Mouse (Mus musculus): ENCODE data around the gene Zfp266. TPM values are rescaled to one million over a fixed set of nuclear protein-coding genes. Genes with fewer than 3 reads are reported as not detected.
"Not testable (repeated sequence)": the region's sequence is repeated elsewhere in the genome, so short reads cannot be mapped to it uniquely, and the experiment has no call there.

The Zfp266 gene
- 80.5 and 96.4 TPM in 2 replicates for polyA plus RNA-seq (2014; fragmentation: Nextera tagmentation; extraction: Ambion mirVana)

- peak; percentile 95 for ATAC-seq (ENCODE audit: low FRiP score, low TSS enrichment)
- under 1% methylated on average over 46 of the region's 46 CpGs for WGBS
- Histone ChIP-seq H3K36me3 (ENCODE audit: control insufficient read depth, insufficient read depth, low read length) (peaks cover 18% of the 10 kb centered on the region; the same call in 1 of the 2 replicates), H3K27ac (ENCODE audit: low read depth, low read length) (peak within 1 kb of the TSS; percentile 98), H3K27me3 (ENCODE audit: control insufficient read depth, insufficient read depth, low read length) (no peaks in the 10 kb centered on the region), H3K9me3 (ENCODE audit: control insufficient read depth, low read length) (no peaks in the 10 kb centered on the region), H3K4me3 (ENCODE audit: low read length) (peak within 1 kb of the TSS; percentile 72), H3K9ac (ENCODE audit: low read depth, low read length) (peak within 1 kb of the TSS; percentile 86), H3K4me2 (replicated peaks; ENCODE audit: low read depth, low read length) (peak within 1 kb of the TSS; percentile 75), H3K4me1 (ENCODE audit: control insufficient read depth, insufficient read depth, low read length) (peaks cover 12% of the 10 kb centered on the region; the same call in 1 of the 2 replicates)
Observed at GRCm38 (mm10) chr9:20521306-20521957, at the start of gene Zfp266. Zfp266 (minus strand) TSS chr9:20521417.

GRCm38 (mm10) chr9:20565326-20566030 lies 44.3 kb upstream of the Zfp266 start:
- 81% methylated on average over 3 of the region's 3 CpGs for WGBS
- H3K4me1 ChIP-seq (ENCODE audit: control insufficient read depth, insufficient read depth, low read length); H3K4me3 ChIP-seq (ENCODE audit: low read length); ATAC-seq (ENCODE audit: low FRiP score, low TSS enrichment); H3K9me3 ChIP-seq (ENCODE audit: control insufficient read depth, low read length); H3K4me2 ChIP-seq (replicated peaks; ENCODE audit: low read depth, low read length); H3K27me3 ChIP-seq (ENCODE audit: control insufficient read depth, insufficient read depth, low read length); H3K27ac ChIP-seq (ENCODE audit: low read depth, low read length); H3K36me3 ChIP-seq (ENCODE audit: control insufficient read depth, insufficient read depth, low read length); H3K9ac ChIP-seq (ENCODE audit: low read depth, low read length): not testable (repeated sequence)

- Histone ChIP-seq H3K4me3 (ENCODE audit: low read length) (no peak overlapping the region), H3K9me3 (ENCODE audit: control insufficient read depth, low read length) (no peaks in the 10 kb centered on the region), H3K9ac (ENCODE audit: low read depth, low read length) (no peak overlapping the region), H3K36me3 (ENCODE audit: control insufficient read depth, insufficient read depth, low read length) (no peaks in the 10 kb centered on the region), H3K4me2 (replicated peaks; ENCODE audit: low read depth, low read length) (no peak overlapping the region), H3K27ac (ENCODE audit: low read depth, low read length) (no peak overlapping the region), H3K4me1 (ENCODE audit: control insufficient read depth, insufficient read depth, low read length) (no peaks in the 10 kb centered on the region), H3K27me3 (ENCODE audit: control insufficient read depth, insufficient read depth, low read length) (no peaks in the 10 kb centered on the region)
- no peak for ATAC-seq (ENCODE audit: low FRiP score, low TSS enrichment)
- WGBS = 84% methylated on average over 5 of the region's 5 CpGs
Observed at GRCm38 (mm10) chr9:20562177-20562576, 41.0 kb upstream of the Zfp266 start.

DNA sequence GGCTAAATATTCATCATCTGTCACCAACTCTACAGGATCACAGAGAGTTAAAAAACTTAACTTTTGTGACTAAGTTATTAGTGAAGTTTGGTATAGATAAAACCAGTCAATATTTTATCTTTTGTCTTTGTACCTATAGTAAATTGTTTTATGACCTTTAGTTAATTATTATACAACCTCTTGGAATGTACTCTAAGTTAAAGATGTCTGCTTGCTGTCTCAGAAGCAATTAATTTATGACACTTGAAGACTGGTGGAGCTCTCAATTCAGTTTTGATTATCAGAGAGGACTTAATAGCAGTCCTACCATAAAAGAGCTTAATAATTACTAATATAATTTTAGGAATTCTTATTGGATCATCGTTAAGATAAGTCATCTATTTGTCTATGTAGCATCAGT lies 31.5 kb upstream of the Zfp266 start:
- Histone ChIP-seq H3K27me3 (ENCODE audit: control insufficient read depth, insufficient read depth, low read length) (no peaks in the 10 kb centered on the region), H3K27ac (ENCODE audit: low read depth, low read length) (no peak overlapping the region), H3K4me3 (ENCODE audit: low read length) (no peak overlapping the region), H3K9ac (ENCODE audit: low read depth, low read length) (no peak overlapping the region), H3K4me1 (ENCODE audit: control insufficient read depth, insufficient read depth, low read length) (no peaks in the 10 kb centered on the region), H3K9me3 (ENCODE audit: control insufficient read depth, low read length) (no peaks in the 10 kb centered on the region), H3K4me2 (replicated peaks; ENCODE audit: low read depth, low read length) (no peak overlapping the region), H3K36me3 (ENCODE audit: control insufficient read depth, insufficient read depth, low read length) (no peaks in the 10 kb centered on the region)
- no peak for ATAC-seq (ENCODE audit: low FRiP score, low TSS enrichment)
- 68% methylated on average over 1 of the region's 1 CpGs for WGBS

DNA sequence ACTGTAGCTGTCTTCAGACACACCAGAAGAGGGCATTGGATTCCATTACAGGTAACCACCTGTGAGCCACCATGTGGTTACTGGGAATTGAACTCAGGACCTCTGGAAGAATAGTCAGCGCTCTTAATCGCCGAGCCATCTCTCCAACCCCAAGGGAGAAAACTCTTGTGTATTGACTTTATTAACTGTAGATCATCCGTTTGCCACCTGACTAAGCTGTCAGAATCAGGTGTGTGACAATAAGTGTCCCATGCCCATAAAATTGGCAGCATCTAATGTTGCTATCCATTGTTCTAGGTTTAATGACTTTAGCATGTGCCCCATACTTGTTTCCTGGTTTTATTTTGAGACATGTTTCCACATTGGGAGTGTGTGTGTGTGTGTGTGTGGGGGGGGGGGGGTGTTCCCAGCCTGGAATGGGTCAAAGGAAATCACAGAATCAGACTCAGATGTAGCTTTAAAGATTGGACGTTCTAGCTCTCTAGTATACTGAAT lies 30.6 kb upstream of the Zfp266 start:
- no peaks in the 10 kb centered on the region for H3K4me1 ChIP-seq (ENCODE audit: control insufficient read depth, insufficient read depth, low read length)
- no peaks in the 10 kb centered on the region for H3K9me3 ChIP-seq (ENCODE audit: control insufficient read depth, low read length)
- no peak overlapping the region for H3K9ac ChIP-seq (ENCODE audit: low read depth, low read length)
- no peak overlapping the region for H3K27ac ChIP-seq (ENCODE audit: low read depth, low read length)
- H3K36me3 ChIP-seq (ENCODE audit: control insufficient read depth, insufficient read depth, low read length) = no peaks in the 10 kb centered on the region
- no peak overlapping the region for H3K4me3 ChIP-seq (ENCODE audit: low read length)
- H3K27me3 ChIP-seq (ENCODE audit: control insufficient read depth, insufficient read depth, low read length) = no peaks in the 10 kb centered on the region
- ATAC-seq (ENCODE audit: low FRiP score, low TSS enrichment) = no peak
- no peak overlapping the region for H3K4me2 ChIP-seq (replicated peaks; ENCODE audit: low read depth, low read length)
- WGBS = 57% methylated on average over 5 of the region's 5 CpGs

DNA sequence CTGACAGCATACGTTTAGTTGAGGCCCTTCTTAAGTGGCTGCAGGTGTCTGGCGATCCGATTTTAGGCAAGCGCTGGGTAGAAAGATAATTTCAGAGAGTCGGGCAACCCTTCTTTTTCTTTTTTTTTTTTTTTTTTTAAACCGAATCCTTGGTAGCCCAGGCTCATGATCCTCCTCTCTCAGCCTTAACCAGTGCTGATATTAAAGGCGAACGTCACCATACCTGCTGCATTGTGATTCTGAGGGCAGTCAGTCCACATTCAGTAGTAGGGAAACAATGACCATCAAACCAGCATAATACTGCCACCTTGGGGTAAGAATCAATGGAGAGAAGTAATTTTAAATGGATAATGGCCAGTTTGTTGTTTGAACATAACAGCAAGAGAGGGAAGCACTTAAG lies 23.9 kb upstream of the Zfp266 start:
- peak overlapping the region; percentile 78 for H3K4me2 ChIP-seq (replicated peaks; ENCODE audit: low read depth, low read length)
- H3K9me3 ChIP-seq (ENCODE audit: control insufficient read depth, low read length) = no peaks in the 10 kb centered on the region
- peak overlapping the region; percentile 44 for H3K4me3 ChIP-seq (ENCODE audit: low read length)
- ATAC-seq (ENCODE audit: low FRiP score, low TSS enrichment) = no peak
- 24% methylated on average over 8 of the region's 8 CpGs for WGBS
- peak overlapping the region; percentile 74 for H3K27ac ChIP-seq (ENCODE audit: low read depth, low read length)
- H3K27me3 ChIP-seq (ENCODE audit: control insufficient read depth, insufficient read depth, low read length) = no peaks in the 10 kb centered on the region
- H3K36me3 ChIP-seq (ENCODE audit: control insufficient read depth, insufficient read depth, low read length) = no peaks in the 10 kb centered on the region
- H3K4me1 ChIP-seq (ENCODE audit: control insufficient read depth, insufficient read depth, low read length) = peaks cover 4% of the 10 kb centered on the region; the same call in 1 of the 2 replicates
- peak overlapping the region; percentile 60 for H3K9ac ChIP-seq (ENCODE audit: low read depth, low read length)

DNA sequence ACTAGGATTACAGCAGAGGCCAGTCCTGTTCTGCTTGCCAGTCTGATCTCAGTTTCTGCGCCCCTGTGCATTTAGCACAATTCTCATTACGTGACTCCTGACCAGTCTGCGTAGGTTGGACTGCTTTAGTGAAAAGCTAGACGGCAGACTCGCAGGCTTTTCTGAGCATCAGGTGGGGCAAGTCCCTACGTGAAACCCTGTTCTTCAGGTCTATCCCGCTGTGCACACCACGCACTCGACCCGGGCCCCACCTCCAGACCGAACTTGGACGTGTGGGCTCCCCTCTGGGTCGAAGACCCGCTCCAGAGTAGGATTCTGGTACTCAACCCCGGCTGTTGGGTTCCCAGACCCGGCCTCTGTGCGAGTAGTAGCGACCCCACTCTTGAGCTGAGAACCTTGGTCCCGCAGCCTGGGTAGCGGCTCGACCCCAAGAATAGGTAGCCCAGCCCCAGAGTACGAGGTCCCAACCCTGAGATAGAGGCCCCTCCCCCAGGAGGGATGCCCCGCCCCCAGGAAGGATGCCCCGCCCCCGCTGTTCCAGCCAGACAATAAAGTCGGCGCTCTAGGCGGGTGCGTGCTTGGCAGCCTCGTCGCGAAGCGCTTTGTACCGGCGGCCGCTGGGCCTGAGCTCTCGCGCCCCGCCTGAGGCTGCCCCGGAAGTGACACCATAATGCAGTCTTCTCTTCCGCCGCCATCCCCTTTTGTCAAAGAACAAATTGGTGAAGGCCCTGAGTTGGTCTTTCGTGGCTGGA lies 23.0 kb upstream of the Zfp266 start:
- Histone ChIP-seq H3K9me3 (ENCODE audit: control insufficient read depth, low read length) (no peaks in the 10 kb centered on the region), H3K9ac (ENCODE audit: low read depth, low read length) (peak overlapping the region; percentile 60), H3K27me3 (ENCODE audit: control insufficient read depth, insufficient read depth, low read length) (no peaks in the 10 kb centered on the region), H3K4me1 (ENCODE audit: control insufficient read depth, insufficient read depth, low read length) (peaks cover 4% of the 10 kb centered on the region; the same call in 1 of the 2 replicates), H3K4me2 (replicated peaks; ENCODE audit: low read depth, low read length) (peak overlapping the region; percentile 78), H3K4me3 (ENCODE audit: low read length) (peak overlapping the region; percentile 44), H3K27ac (ENCODE audit: low read depth, low read length) (peak overlapping the region; percentile 74), H3K36me3 (ENCODE audit: control insufficient read depth, insufficient read depth, low read length) (no peaks in the 10 kb centered on the region)
- ATAC-seq (ENCODE audit: low FRiP score, low TSS enrichment) = peak; percentile 95
- 1% methylated on average over 43 of the region's 43 CpGs for WGBS

DNA sequence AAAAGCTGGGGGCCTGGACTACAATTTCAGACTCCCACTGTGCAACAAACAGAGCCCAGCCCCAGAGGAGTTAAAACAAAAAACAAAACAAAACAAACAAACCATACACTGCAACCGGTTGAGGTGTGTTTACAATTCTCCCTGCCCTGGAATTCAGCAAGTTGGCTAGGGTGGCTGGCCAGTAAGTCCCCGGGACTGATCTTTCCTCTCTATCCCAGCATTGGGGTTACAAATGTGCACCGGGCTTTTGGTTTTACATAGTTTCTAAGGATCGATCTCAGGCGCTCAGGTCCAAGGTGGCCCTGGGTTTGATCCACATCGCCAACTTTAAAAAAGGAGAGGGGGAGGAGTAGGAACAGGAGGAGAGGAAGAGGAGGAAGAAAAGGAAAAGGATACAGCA lies 22.3 kb upstream of the Zfp266 start:
- no peak overlapping the region for H3K4me3 ChIP-seq (ENCODE audit: low read length)
- no peak overlapping the region for H3K27ac ChIP-seq (ENCODE audit: low read depth, low read length)
- 29% methylated on average over 6 of the region's 6 CpGs for WGBS
- H3K4me1 ChIP-seq (ENCODE audit: control insufficient read depth, insufficient read depth, low read length) = peaks cover 4% of the 10 kb centered on the region; the same call in 1 of the 2 replicates
- no peak for ATAC-seq (ENCODE audit: low FRiP score, low TSS enrichment)
- no peak overlapping the region for H3K4me2 ChIP-seq (replicated peaks; ENCODE audit: low read depth, low read length)
- no peaks in the 10 kb centered on the region for H3K9me3 ChIP-seq (ENCODE audit: control insufficient read depth, low read length)
- H3K36me3 ChIP-seq (ENCODE audit: control insufficient read depth, insufficient read depth, low read length) = no peaks in the 10 kb centered on the region
- H3K27me3 ChIP-seq (ENCODE audit: control insufficient read depth, insufficient read depth, low read length) = no peaks in the 10 kb centered on the region
- H3K9ac ChIP-seq (ENCODE audit: low read depth, low read length) = no peak overlapping the region

Data from kidney, embryonic 14.5 days (tissue).